Mouse (Mus musculus) layer of hippocampus, adult 6 months (tissue): ENCODE data around the gene Vps54. TPM values are rescaled to one million over a fixed set of nuclear protein-coding genes. Genes with fewer than 3 reads are reported as not detected.

ENCODE experiments used
- long read RNA-seq, 2 experiments: library from polyadenylated mRNA; unstranded; transcript quantifications; one replicate each; pipeline ENCODE4 v2.0.0; 2019 to 2020
- microRNA-seq: library from miRNA; unstranded; fragments of <30 nt; microRNA quantifications from one replicate; pipeline ENCODE4 v1.2.0, GENCODE M21; 2020
- polyA plus RNA-seq: library from polyadenylated mRNA; unstranded; fragments of <200 nt; fragmentation: Nextera tagmentation; gene quantifications from 2 replicates; pipeline ENCODE4 v1.2.3, GENCODE M21; 2021

Gene Vps54
- 1.6 and 2.0 TPM in 2 replicates for polyA plus RNA-seq
- long read RNA-seq, experiment 1, full-length matches to known transcripts = 1 of 7 reads
- long read RNA-seq, experiment 1, partial matches to known transcripts = 5 of 7 reads
- long read RNA-seq, experiment 1, other reads (novel, unspliced or antisense) = 1 of 7 reads
- long read RNA-seq, experiment 2, full-length matches to known transcripts = 3 of 16 reads
- long read RNA-seq, experiment 2, partial matches to known transcripts = 10 of 16 reads
- long read RNA-seq, experiment 2, other reads (novel, unspliced or antisense) = 3 of 16 reads

GRCm38 (mm10) chr11:21239021-21239661 lies at the start of gene Vps54:
Vps54 (plus strand) TSS chr11:21239281.

Small RNAs within 50 kb of the gene (microRNA-seq; reads per million reads assigned to microRNA genes)
- gene Mir1933 = not detected

Other genes with a start within 250 kb of the Vps54 start
- gene Peli1, start 148.0 kb upstream of the Vps54 start, polyA plus RNA-seq = 23.9 and 24.9 TPM in 2 replicates
- gene Ugp2, start 131.9 kb downstream of the Vps54 start, polyA plus RNA-seq = 64.9 and 71.2 TPM in 2 replicates